Mouse (Mus musculus): ENCODE measurements around the gene Mgst1. TPM values are rescaled to one million over a fixed set of nuclear protein-coding genes. Genes with fewer than 3 reads are reported as not detected.

Mgst1 gene
- polyA plus RNA-seq, 1 experiment = 2.1 TPM

DNA sequence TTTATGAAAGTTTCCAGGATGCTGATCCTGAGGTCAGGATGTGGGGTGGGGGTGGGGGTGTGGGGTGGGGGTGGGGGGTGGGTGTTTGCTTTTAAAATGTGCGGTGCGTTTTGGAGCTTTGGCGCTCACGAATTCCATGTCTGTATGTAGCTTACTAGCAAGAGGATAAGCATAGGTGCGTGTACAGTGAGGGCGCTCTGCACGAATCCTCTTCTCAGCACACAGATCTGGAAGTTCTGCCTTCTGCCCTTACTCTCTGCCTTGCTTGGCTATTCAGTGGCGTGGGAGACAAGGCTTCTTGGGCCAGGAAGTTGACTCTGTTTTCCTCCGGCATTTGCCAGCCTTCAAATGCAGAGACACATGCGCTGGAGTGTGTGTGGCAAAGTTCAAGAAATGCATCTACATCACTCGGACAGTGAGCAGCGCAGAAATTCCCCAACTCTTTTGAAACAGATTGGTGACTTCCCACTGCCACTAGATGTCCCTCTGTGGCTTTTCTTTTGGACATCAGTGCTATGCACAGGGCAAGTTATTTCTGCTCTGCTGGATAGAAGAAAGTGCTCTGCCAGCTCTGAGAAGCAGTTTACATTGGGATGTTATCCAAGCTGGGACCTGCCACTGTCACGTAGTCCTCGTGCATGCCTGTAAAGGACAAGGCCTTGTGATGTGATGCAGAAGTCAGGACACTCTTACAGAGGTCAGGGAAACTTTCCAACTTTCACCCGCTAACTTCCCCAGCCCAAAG lies 31.5 kb downstream of the Mgst1 start:
- no peaks in the 10 kb centered on the region for H3K79me2 ChIP-seq (ENCODE audit: control insufficient read depth, insufficient read depth)
- H3K27me3 ChIP-seq (ENCODE audit: control insufficient read depth, insufficient read depth, insufficient read length) = no peaks in the 10 kb centered on the region

More for the DNA sequence above, 31.5 kb downstream of the Mgst1 start:
- no peak for TF ChIP-seq FOSL1 (IDR thresholded peaks at IDR 0.05; ENCODE audit: insufficient read depth, low read length, poor library complexity, severe bottlenecking)
- TF ChIP-seq USF1 (IDR thresholded peaks at IDR 0.05; ENCODE audit: low read depth) = no peak
- TF ChIP-seq MYOD1 (IDR thresholded peaks at IDR 0.05; ENCODE audit: control insufficient read depth, insufficient read length, low read depth) = no peak
- TF ChIP-seq CEBPB (IDR thresholded peaks at IDR 0.05; ENCODE audit: low read depth) = no peak
- no peak for TF ChIP-seq CTCF (IDR thresholded peaks at IDR 0.05; ENCODE audit: control insufficient read depth, insufficient read depth, insufficient read length)
- no peak for TF ChIP-seq MAX (IDR thresholded peaks at IDR 0.05)
- TF ChIP-seq MYOG (IDR thresholded peaks at IDR 0.05; ENCODE audit: control insufficient read depth, extremely low read depth, insufficient read length) = no peak
- Histone ChIP-seq H3K79me3 (ENCODE audit: low read depth) (no peaks in the 10 kb centered on the region), H3K36me3 (ENCODE audit: control insufficient read depth, insufficient read depth) (no peaks in the 10 kb centered on the region), H3K4me3 (ENCODE audit: insufficient read depth, poor library complexity, severe bottlenecking) (no peak overlapping the region), H3ac (ENCODE audit: control insufficient read depth, insufficient read length, low read depth) (no peak overlapping the region)

Other genes with a start within 250 kb of the Mgst1 start
- gene Slc15a5, start 60.4 kb upstream of the Mgst1 start, polyA plus RNA-seq (2012; fragmentation: generic; extraction: Trizol) = not detected

Measured in C2C12 (cell line).